Mouse (Mus musculus): ENCODE data around the gene Gsto1. TPM values are rescaled to one million over a fixed set of nuclear protein-coding genes. Genes with fewer than 3 reads are reported as not detected.

The Gsto1 gene
- total RNA-seq, 1 experiment = 60.7 TPM

DNA sequence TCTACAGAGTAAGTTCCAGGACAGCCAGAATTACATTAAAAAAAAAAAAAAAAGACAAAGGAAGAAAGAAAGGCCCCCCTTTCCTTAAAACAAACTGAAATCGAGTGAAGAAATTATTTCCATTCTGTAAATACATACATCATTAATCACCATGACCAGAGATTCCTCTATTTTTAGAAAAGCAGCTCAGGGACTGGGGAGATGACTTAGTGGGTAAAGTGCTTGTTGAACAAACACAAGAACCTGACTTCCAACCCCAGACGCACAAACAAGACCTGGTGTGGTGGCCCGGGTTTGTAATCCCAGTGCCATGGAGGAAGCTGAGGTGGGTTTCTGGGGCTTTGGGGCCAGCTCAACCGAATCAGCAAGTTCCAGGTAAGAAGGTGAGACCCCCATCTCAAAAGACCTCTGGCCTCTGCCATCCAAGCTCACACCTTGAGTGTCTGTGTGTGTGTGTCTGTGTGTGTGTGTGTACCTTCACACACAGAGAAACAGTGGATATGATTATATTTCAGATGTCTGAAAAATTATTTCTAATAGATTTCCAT lies 12.9 kb downstream of the Gsto1 start:
- H3K9ac ChIP-seq (ENCODE audit: insufficient read depth, low read depth, low read length, poor library complexity, severe bottlenecking) = no peak overlapping the region
- H3K4me3 ChIP-seq (ENCODE audit: insufficient read depth in 1 of 2, low read depth in 1 of 2, low read length in 2 of 2, poor library complexity in 1 of 2, severe bottlenecking in 1 of 2) = no peak overlapping the region
- H3K4me1 ChIP-seq (ENCODE audit: control insufficient read depth in 2 of 2, insufficient read depth in 2 of 2, low read length in 2 of 2, poor library complexity in 1 of 2) = peaks cover 0 to 2% of the 10 kb centered on the region in 2 experiments; a peak in 1 of 4 replicates
- H3K9me3 ChIP-seq (ENCODE audit: control insufficient read depth, insufficient read depth, low read depth, low read length) = no peaks in the 10 kb centered on the region
- no peak overlapping the region for H3K27ac ChIP-seq (ENCODE audit: insufficient read depth, low read depth, low read length, poor library complexity, severe bottlenecking)
- in situ Hi-C loops (cut with MboI; ENCODE audit: low sequenced_read_pairs in 2 of 2, unreplicated experiment in 2 of 2) = no loop called here
- no peak for DNase-seq (ENCODE audit: low read depth, low spot score)
- TF ChIP-seq MAFK (IDR thresholded peaks at IDR 0.05; ENCODE audit: insufficient read depth, low read depth, low read length) (no peak), HCFC1 (IDR thresholded peaks at IDR 0.05; ENCODE audit: borderline replicate concordance, insufficient read depth, low read length) (no peak), ZC3H11A (IDR thresholded peaks at IDR 0.05; ENCODE audit: borderline replicate concordance, low read depth, low read length) (no peak), CHD2 (IDR thresholded peaks at IDR 0.05; ENCODE audit: low read depth, low read length) (no peak)
- no peaks in the 10 kb centered on the region; the same call in 1 of the 2 replicates for H3K36me3 ChIP-seq (ENCODE audit: control insufficient read depth, insufficient read depth, low read length, poor library complexity, severe bottlenecking)

DNA sequence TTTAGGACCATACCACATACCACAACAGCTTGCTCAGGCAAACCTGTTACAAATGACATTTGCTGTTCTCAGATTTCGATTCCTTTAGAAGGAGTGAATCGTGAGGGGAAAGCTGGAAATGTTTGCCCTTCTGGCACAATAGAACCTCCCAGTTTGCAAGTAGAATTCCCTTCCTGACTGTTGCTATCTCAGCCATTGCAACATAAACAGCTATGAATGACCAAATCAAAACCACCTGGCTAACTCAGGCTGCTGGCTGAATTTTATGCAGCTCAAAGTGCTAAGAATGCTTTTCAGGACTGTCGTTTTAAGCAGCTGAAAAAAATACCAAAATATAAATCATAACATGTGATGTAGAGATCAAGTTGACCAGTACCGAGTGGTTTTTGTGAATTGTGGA lies 14.2 kb downstream of the Gsto1 start:
- no peak overlapping the region for H3K4me3 ChIP-seq (ENCODE audit: insufficient read depth in 1 of 2, low read depth in 1 of 2, low read length in 2 of 2, poor library complexity in 1 of 2, severe bottlenecking in 1 of 2)
- H3K4me1 ChIP-seq (ENCODE audit: control insufficient read depth in 2 of 2, insufficient read depth in 2 of 2, low read length in 2 of 2, poor library complexity in 1 of 2) = peaks cover 0 to 2% of the 10 kb centered on the region in 2 experiments; a peak in 1 of 4 replicates
- no peak overlapping the region for H3K27ac ChIP-seq (ENCODE audit: insufficient read depth, low read depth, low read length, poor library complexity, severe bottlenecking)
- no peak for TF ChIP-seq CHD2 (IDR thresholded peaks at IDR 0.05; ENCODE audit: low read depth, low read length)
- no peak for TF ChIP-seq ZC3H11A (IDR thresholded peaks at IDR 0.05; ENCODE audit: borderline replicate concordance, low read depth, low read length)
- no peak for TF ChIP-seq HCFC1 (IDR thresholded peaks at IDR 0.05; ENCODE audit: borderline replicate concordance, insufficient read depth, low read length)
- TF ChIP-seq ZNF384 (IDR thresholded peaks at IDR 0.05; ENCODE audit: low read depth, low read length) = no peak
- no peak for TF ChIP-seq MAFK (IDR thresholded peaks at IDR 0.05; ENCODE audit: insufficient read depth, low read depth, low read length)
- H3K9ac ChIP-seq (ENCODE audit: insufficient read depth, low read depth, low read length, poor library complexity, severe bottlenecking) = no peak overlapping the region
- in situ Hi-C loops (cut with MboI; ENCODE audit: low sequenced_read_pairs in 2 of 2, unreplicated experiment in 2 of 2) = no loop called here
- H3K9me3 ChIP-seq (ENCODE audit: control insufficient read depth, insufficient read depth, low read depth, low read length) = no peaks in the 10 kb centered on the region
- H3K36me3 ChIP-seq (ENCODE audit: control insufficient read depth, insufficient read depth, low read length, poor library complexity, severe bottlenecking) = no peaks in the 10 kb centered on the region; the same call in 1 of the 2 replicates
- DNase-seq (ENCODE audit: low read depth, low spot score) = no peak

DNA sequence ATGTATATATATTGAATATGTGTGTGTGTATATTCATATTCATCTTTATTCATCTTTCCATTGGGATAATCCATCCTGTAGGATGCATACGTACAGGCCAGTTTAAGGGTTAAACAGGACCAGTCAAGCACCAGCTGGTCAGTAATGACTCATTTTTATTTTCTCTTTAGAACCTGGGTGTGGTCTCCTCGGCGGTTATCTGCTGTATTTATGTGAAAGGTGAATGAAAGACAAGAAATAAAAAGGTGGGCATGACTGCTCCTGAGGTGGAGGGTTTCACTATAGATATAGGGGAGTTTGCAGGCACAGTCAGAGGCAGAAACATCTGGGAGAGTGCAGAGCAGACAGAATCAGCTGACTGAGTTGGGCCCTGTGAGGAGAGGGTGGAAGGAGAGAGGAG lies 14.7 kb downstream of the Gsto1 start:
- Histone ChIP-seq H3K4me3 (ENCODE audit: insufficient read depth in 1 of 2, low read depth in 1 of 2, low read length in 2 of 2, poor library complexity in 1 of 2, severe bottlenecking in 1 of 2) (no peak overlapping the region), H3K9me3 (ENCODE audit: control insufficient read depth, insufficient read depth, low read depth, low read length) (no peaks in the 10 kb centered on the region), H3K9ac (ENCODE audit: insufficient read depth, low read depth, low read length, poor library complexity, severe bottlenecking) (no peak overlapping the region), H3K27ac (ENCODE audit: insufficient read depth, low read depth, low read length, poor library complexity, severe bottlenecking) (no peak overlapping the region), H3K36me3 (ENCODE audit: control insufficient read depth, insufficient read depth, low read length, poor library complexity, severe bottlenecking) (no peaks in the 10 kb centered on the region), H3K4me1 (ENCODE audit: control insufficient read depth in 2 of 2, insufficient read depth in 2 of 2, low read length in 2 of 2, poor library complexity in 1 of 2) (peaks cover 0 to 2% of the 10 kb centered on the region in 2 experiments; a peak in 1 of 4 replicates)
- in situ Hi-C loops (cut with MboI; ENCODE audit: low sequenced_read_pairs in 2 of 2, unreplicated experiment in 2 of 2) = no loop called here
- TF ChIP-seq MAFK (IDR thresholded peaks at IDR 0.05; ENCODE audit: insufficient read depth, low read depth, low read length) = no peak
- TF ChIP-seq HCFC1 (IDR thresholded peaks at IDR 0.05; ENCODE audit: borderline replicate concordance, insufficient read depth, low read length) = no peak
- no peak for TF ChIP-seq CHD2 (IDR thresholded peaks at IDR 0.05; ENCODE audit: low read depth, low read length)
- TF ChIP-seq ZNF384 (IDR thresholded peaks at IDR 0.05; ENCODE audit: low read depth, low read length) = no peak
- TF ChIP-seq ZC3H11A (IDR thresholded peaks at IDR 0.05; ENCODE audit: borderline replicate concordance, low read depth, low read length) = no peak
- DNase-seq (ENCODE audit: low read depth, low spot score) = no peak

DNA sequence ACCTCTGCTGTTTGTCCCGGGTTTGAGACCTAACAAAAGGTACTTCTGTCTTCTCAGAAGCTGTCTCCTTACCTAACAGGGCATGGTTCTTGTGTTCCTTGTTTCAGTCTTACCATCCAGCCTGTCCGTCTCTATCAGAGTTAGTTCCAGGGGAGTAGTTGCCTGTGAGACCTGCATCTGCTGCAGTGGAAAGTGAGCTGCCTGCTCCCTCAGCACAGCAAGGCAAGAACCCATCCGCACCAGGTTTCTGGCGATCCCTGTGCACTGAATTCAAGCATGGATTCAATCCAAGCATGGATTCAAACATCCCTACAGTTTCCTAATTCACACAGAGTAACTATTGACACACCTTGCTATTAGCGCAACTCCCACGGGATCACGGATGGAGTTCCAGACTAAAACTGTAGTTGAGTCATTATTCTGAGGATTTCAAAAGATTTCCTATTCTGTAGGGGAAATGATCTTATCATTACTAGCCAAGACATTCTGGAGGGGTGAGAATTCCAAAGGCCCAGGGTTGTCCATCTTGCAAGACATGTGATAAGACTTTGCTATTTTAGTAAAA lies 15.4 kb downstream of the Gsto1 start:
- Histone ChIP-seq H3K9me3 (ENCODE audit: control insufficient read depth, insufficient read depth, low read depth, low read length) (no peaks in the 10 kb centered on the region), H3K27ac (ENCODE audit: insufficient read depth, low read depth, low read length, poor library complexity, severe bottlenecking) (no peak overlapping the region)
- TF ChIP-seq CHD2 (IDR thresholded peaks at IDR 0.05; ENCODE audit: low read depth, low read length) (no peak), ZC3H11A (IDR thresholded peaks at IDR 0.05; ENCODE audit: borderline replicate concordance, low read depth, low read length) (no peak), HCFC1 (IDR thresholded peaks at IDR 0.05; ENCODE audit: borderline replicate concordance, insufficient read depth, low read length) (no peak), MAFK (IDR thresholded peaks at IDR 0.05; ENCODE audit: insufficient read depth, low read depth, low read length) (no peak), ZNF384 (IDR thresholded peaks at IDR 0.05; ENCODE audit: low read depth, low read length) (no peak)

More for the DNA sequence above, 15.4 kb downstream of the Gsto1 start:
- DNase-seq (ENCODE audit: low read depth, low spot score) = no peak
- in situ Hi-C loops (cut with MboI; ENCODE audit: low sequenced_read_pairs in 2 of 2, unreplicated experiment in 2 of 2) = no loop called here
- Histone ChIP-seq H3K36me3 (ENCODE audit: control insufficient read depth, insufficient read depth, low read length, poor library complexity, severe bottlenecking) (no peaks in the 10 kb centered on the region), H3K4me3 (ENCODE audit: insufficient read depth in 1 of 2, low read depth in 1 of 2, low read length in 2 of 2, poor library complexity in 1 of 2, severe bottlenecking in 1 of 2) (no peak overlapping the region), H3K9ac (ENCODE audit: insufficient read depth, low read depth, low read length, poor library complexity, severe bottlenecking) (no peak overlapping the region), H3K4me1 (ENCODE audit: control insufficient read depth in 2 of 2, insufficient read depth in 2 of 2, low read length in 2 of 2, poor library complexity in 1 of 2) (peaks cover 0 to 2% of the 10 kb centered on the region in 2 experiments; a peak in 1 of 4 replicates)

Data from ES-E14 (cell line).